Mouse (Mus musculus): Measurements from ENCODE around the gene Guf1.

- TF ChIP-seq CTCF (conservative IDR thresholded peaks at IDR 0.05; ENCODE audit: low read length): no peak
- no peak for TF ChIP-seq NANOG (IDR thresholded peaks at IDR 0.05; ENCODE audit: borderline replicate concordance, low read length)
- TF ChIP-seq POU5F1 (IDR thresholded peaks at IDR 0.05; ENCODE audit: borderline replicate concordance, low read length): no peak
Measured at GRCm38 (mm10) chr5:69542489-69542888, 14.2 kb upstream of the Guf1 start, which contains the start of gene Yipf7.
